Mouse (Mus musculus): ENCODE data around the gene Uts2. TPM values are rescaled to one million over a fixed set of nuclear protein-coding genes. Genes with fewer than 3 reads are reported as not detected.

Uts2 gene
- polyA plus RNA-seq, 1 experiment from 2014 or later: not detected

DNA sequence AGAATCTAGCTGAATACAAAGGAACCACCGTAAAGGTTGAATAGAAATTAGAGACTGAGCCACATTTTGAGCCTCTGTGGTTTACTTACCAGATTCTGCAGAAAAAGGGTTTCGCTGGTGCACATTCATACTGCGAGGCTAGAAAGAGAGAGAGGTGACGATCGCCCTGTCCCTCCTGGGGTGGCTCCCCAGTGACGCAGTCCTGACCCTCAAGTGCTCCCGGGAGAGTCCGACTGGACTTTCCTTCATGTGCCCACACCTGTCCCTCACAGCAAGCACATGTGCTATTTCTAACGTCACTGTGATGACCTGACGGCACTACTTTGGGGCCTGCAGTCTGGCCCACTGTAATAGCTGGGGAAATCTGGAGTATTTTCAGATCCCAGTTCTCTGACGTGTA is 40.9 kb downstream of the Uts2 start:
- H3K4me3 ChIP-seq (ENCODE audit: low read depth, low read length): no peak overlapping the region
- DNase-seq (ENCODE audit: low spot score) (no peak), ATAC-seq (ENCODE audit: low FRiP score) (no peak)
- WGBS: 92% methylated on average over 11 of the region's 11 CpGs
- H3K27ac ChIP-seq (ENCODE audit: low read depth, low read length): no peak overlapping the region
- no peaks in the 10 kb centered on the region for H3K4me1 ChIP-seq (replicated peaks; ENCODE audit: control insufficient read depth, insufficient read depth, low read length)
- no peaks in the 10 kb centered on the region for H3K27me3 ChIP-seq (ENCODE audit: control insufficient read depth, insufficient read depth, low read length)
- no peaks in the 10 kb centered on the region for H3K36me3 ChIP-seq (ENCODE audit: control insufficient read depth, insufficient read depth, low read length)
- H3K4me2 ChIP-seq (replicated peaks; ENCODE audit: low read depth, low read length): no peak overlapping the region
- no peaks in the 10 kb centered on the region for H3K9me3 ChIP-seq (ENCODE audit: control insufficient read depth, low read length)
- H3K9ac ChIP-seq (ENCODE audit: low read depth, low read length): no peak overlapping the region

DNA sequence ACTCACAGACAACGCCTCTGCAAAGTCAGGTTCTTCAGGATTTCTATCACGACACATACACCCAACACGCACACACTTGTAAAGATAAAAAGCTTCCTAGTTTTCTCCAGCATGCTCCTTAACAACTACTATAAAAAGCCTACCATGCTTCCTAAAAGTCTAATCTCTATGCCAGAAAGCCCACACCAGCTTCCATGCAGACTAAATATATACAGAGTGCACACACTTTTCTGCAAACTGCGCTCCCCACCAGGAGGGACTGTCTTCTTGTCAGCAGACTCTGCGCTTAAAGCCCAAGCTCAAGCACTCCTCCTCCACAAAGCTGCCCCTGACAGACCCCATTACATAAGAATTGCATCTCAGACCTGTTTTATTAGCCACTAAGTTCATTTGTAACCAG is 44.6 kb downstream of the Uts2 start:
- Histone ChIP-seq H3K9me3 (ENCODE audit: control insufficient read depth, low read length) (no peaks in the 10 kb centered on the region), H3K27ac (ENCODE audit: low read depth, low read length) (no peak overlapping the region), H3K4me3 (ENCODE audit: low read depth, low read length) (no peak overlapping the region), H3K27me3 (ENCODE audit: control insufficient read depth, insufficient read depth, low read length) (no peaks in the 10 kb centered on the region), H3K9ac (ENCODE audit: low read depth, low read length) (no peak overlapping the region), H3K4me1 (replicated peaks; ENCODE audit: control insufficient read depth, insufficient read depth, low read length) (peaks cover 3% of the 10 kb centered on the region; the same call in 1 of the 2 replicates), H3K36me3 (ENCODE audit: control insufficient read depth, insufficient read depth, low read length) (no peaks in the 10 kb centered on the region), H3K4me2 (replicated peaks; ENCODE audit: low read depth, low read length) (no peak overlapping the region)
- DNase-seq (ENCODE audit: low spot score) (no peak), ATAC-seq (ENCODE audit: low FRiP score) (no peak)
- WGBS: 92% methylated on average over 5 of the region's 5 CpGs

GRCm38 (mm10) chr4:151043281-151043680 is 46.4 kb downstream of the Uts2 start:
- Histone ChIP-seq H3K4me1 (replicated peaks; ENCODE audit: control insufficient read depth, insufficient read depth, low read length) (peaks cover 3% of the 10 kb centered on the region; the same call in 1 of the 2 replicates), H3K27ac (ENCODE audit: low read depth, low read length) (no peak overlapping the region), H3K4me3 (ENCODE audit: low read depth, low read length) (no peak overlapping the region), H3K4me2 (replicated peaks; ENCODE audit: low read depth, low read length) (no peak overlapping the region), H3K36me3 (ENCODE audit: control insufficient read depth, insufficient read depth, low read length) (0 out of 2 replicates have a peak, but pooled peaks cover 3% of the 10 kb centered on the region), H3K27me3 (ENCODE audit: control insufficient read depth, insufficient read depth, low read length) (no peaks in the 10 kb centered on the region), H3K9ac (ENCODE audit: low read depth, low read length) (no peak overlapping the region), H3K9me3 (ENCODE audit: control insufficient read depth, low read length) (no peaks in the 10 kb centered on the region)
- DNase-seq (ENCODE audit: low spot score): peak; percentile 8
- ATAC-seq (ENCODE audit: low FRiP score): no peak
- 57% methylated on average over 5 of the region's 5 CpGs for WGBS

- Histone ChIP-seq H3K4me3 (ENCODE audit: low read depth, low read length) (peak within 1 kb of the TSS; percentile 44), H3K27ac (ENCODE audit: low read depth, low read length) (no peak within 1 kb of the TSS), H3K27me3 (ENCODE audit: control insufficient read depth, insufficient read depth, low read length) (no peaks in the 10 kb centered on the region), H3K4me1 (replicated peaks; ENCODE audit: control insufficient read depth, insufficient read depth, low read length) (peaks cover 3% of the 10 kb centered on the region; the same call in 1 of the 2 replicates), H3K4me2 (replicated peaks; ENCODE audit: low read depth, low read length) (peak within 1 kb of the TSS; percentile 93), H3K9me3 (ENCODE audit: control insufficient read depth, low read length) (no peaks in the 10 kb centered on the region), H3K9ac (ENCODE audit: low read depth, low read length) (peak within 1 kb of the TSS; percentile 59), H3K36me3 (ENCODE audit: control insufficient read depth, insufficient read depth, low read length) (0 out of 2 replicates have a peak, but pooled peaks cover 3% of the 10 kb centered on the region)
- WGBS: under 1% methylated on average over 77 of the region's 79 CpGs
- peak; percentile 94 for DNase-seq (ENCODE audit: low spot score)
- peak; percentile 96 for ATAC-seq (ENCODE audit: low FRiP score)
Observed at GRCm38 (mm10) chr4:151044037-151044943, 47.4 kb downstream of the Uts2 start, which contains the start of gene Per3. TSS of gene Per3 (minus strand) at chr4:151044665.

DNA sequence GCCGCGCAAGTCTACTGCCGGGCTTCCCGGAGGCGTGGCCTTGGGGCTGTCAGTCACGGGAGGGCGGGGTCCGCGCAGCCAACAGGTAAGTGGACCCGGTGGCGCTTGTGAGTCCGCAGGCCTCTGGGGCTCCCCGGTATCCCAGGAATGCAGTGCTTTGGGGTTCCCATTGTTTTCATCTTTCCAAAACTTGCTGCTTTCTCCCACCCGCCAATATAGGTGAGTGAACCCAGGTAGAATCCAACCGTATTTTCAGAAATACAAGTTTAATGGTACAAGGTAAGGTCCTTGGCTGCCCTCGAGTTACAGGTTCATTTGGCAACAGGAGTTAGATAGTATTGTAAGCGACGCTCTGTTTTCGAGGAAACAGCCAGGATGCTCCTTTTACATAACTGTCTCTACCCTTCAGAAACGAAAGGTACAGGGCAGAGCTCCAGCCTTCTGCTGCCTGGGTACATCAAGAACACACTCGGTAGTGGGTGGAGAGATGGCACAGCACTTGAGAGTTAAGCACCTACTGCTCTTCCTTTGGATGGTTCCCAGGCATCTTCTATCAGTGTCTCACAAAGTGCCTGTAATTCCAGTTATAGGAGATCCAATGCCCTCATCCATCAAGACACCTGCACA is 48.2 kb downstream of the Uts2 start:
- WGBS: 4% methylated on average over 20 of the region's 21 CpGs
- no peak for ATAC-seq (ENCODE audit: low FRiP score)
- H3K36me3 ChIP-seq (ENCODE audit: control insufficient read depth, insufficient read depth, low read length): 0 out of 2 replicates have a peak, but pooled peaks cover 3% of the 10 kb centered on the region
- no peak for DNase-seq (ENCODE audit: low spot score)
- peak overlapping the region; percentile 19; the same call in 1 of the 2 replicates for H3K9ac ChIP-seq (ENCODE audit: low read depth, low read length)
- no peaks in the 10 kb centered on the region for H3K27me3 ChIP-seq (ENCODE audit: control insufficient read depth, insufficient read depth, low read length)
- H3K4me1 ChIP-seq (replicated peaks; ENCODE audit: control insufficient read depth, insufficient read depth, low read length): peaks cover 3% of the 10 kb centered on the region; the same call in 1 of the 2 replicates
- peak overlapping the region; percentile 93 for H3K4me2 ChIP-seq (replicated peaks; ENCODE audit: low read depth, low read length)
- H3K4me3 ChIP-seq (ENCODE audit: low read depth, low read length): peak overlapping the region; percentile 44
- H3K27ac ChIP-seq (ENCODE audit: low read depth, low read length): no peak overlapping the region
- H3K9me3 ChIP-seq (ENCODE audit: control insufficient read depth, low read length): no peaks in the 10 kb centered on the region

DNA sequence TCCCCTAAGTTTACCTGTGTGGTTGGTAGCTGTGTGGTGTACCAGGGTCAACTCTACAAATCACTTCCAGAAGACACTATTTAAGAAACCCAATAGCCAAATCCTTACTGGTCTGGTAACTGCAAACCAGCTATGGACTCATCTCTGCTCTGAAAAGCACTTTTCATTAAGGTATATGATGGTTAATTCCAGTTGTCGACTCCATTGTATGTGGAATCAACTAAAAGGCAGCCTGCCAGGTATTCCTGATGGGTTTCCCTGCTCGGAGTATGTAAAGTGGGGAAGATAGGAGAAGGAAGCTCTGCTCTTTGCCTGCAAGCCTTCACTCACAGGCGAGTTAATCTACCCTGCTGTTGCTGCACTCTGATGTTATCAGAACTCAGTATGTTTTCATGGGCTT is 49.6 kb downstream of the Uts2 start:
- no peaks in the 10 kb centered on the region for H3K27me3 ChIP-seq (ENCODE audit: control insufficient read depth, insufficient read depth, low read length)
- ATAC-seq (ENCODE audit: low FRiP score) (no peak), DNase-seq (ENCODE audit: low spot score) (no peak)
- H3K9me3 ChIP-seq (ENCODE audit: control insufficient read depth, low read length): no peaks in the 10 kb centered on the region
- peaks cover 3% of the 10 kb centered on the region; the same call in 1 of the 2 replicates for H3K4me1 ChIP-seq (replicated peaks; ENCODE audit: control insufficient read depth, insufficient read depth, low read length)
- H3K4me2 ChIP-seq (replicated peaks; ENCODE audit: low read depth, low read length): no peak overlapping the region
- 86% methylated on average over 3 of the region's 3 CpGs for WGBS
- 0 out of 2 replicates have a peak, but pooled peaks cover 3% of the 10 kb centered on the region for H3K36me3 ChIP-seq (ENCODE audit: control insufficient read depth, insufficient read depth, low read length)
- H3K4me3 ChIP-seq (ENCODE audit: low read depth, low read length): no peak overlapping the region
- H3K27ac ChIP-seq (ENCODE audit: low read depth, low read length): no peak overlapping the region
- H3K9ac ChIP-seq (ENCODE audit: low read depth, low read length): no peak overlapping the region

- no peak overlapping the region for H3K27ac ChIP-seq (ENCODE audit: low read depth, low read length)
- H3K9ac ChIP-seq (ENCODE audit: low read depth, low read length): no peak overlapping the region
- no peaks in the 10 kb centered on the region for H3K9me3 ChIP-seq (ENCODE audit: control insufficient read depth, low read length)
- no peaks in the 10 kb centered on the region for H3K27me3 ChIP-seq (ENCODE audit: control insufficient read depth, insufficient read depth, low read length)
- H3K4me2 ChIP-seq (replicated peaks; ENCODE audit: low read depth, low read length): no peak overlapping the region
- ATAC-seq (ENCODE audit: low FRiP score) (no peak), DNase-seq (ENCODE audit: low spot score) (no peak)
- WGBS: 86% methylated on average over 1 of the region's 1 CpGs
- H3K4me1 ChIP-seq (replicated peaks; ENCODE audit: control insufficient read depth, insufficient read depth, low read length): no peaks in the 10 kb centered on the region
- H3K36me3 ChIP-seq (ENCODE audit: control insufficient read depth, insufficient read depth, low read length): 0 out of 2 replicates have a peak, but pooled peaks cover 3% of the 10 kb centered on the region
- no peak overlapping the region for H3K4me3 ChIP-seq (ENCODE audit: low read depth, low read length)
Observed at GRCm38 (mm10) chr4:151051162-151051561, 54.3 kb downstream of the Uts2 start.
